Mouse (Mus musculus) kidney, adult 9 months (tissue): ENCODE measurements around the gene Csf2rb.

Experiments
- DNase-seq: peaks from one replicate; pipeline ENCODE4 v3.0.0; 2022

Gene Csf2rb

DNA sequence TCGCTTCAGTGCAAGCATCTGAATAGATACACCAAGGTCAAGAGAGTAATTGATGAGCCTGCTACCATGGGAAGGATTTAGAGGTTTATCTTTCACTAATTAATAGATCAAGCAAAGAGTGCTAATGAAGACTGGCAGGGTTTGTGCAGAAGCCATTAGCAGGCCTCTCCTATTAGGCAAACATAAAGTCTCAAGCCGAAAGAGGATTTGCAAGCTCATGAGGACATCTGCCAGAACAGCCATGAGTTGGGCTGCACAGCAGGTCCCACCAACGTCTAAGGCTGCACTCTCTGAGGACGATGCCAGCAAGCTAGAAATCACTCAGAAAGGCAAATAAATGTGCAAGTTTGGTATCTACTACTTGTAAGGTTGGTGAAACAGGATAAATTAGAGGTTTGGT, 55.2 kb downstream of the Csf2rb start:
- DNase-seq, result no peak

DNA sequence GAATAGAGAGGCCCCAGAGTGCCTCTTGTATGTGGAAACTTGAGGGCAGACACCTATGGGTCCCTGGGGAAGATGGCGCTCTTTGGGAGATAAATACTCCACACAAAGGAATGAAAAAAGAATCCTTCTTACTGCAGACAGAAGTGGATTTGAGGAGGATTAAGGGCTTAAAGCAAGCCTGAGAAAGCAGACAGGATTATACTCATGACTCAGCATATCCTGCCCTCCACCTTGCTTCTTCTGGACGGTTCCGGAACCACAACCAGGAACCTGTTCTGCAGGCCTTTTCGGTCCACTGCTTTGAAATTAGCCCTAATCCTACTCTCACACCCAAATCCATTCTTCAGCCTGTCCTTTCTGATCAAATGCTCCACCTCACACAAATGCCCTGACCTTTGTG, 56.6 kb downstream of the Csf2rb start:
- peak; percentile 29 for DNase-seq

DNA sequence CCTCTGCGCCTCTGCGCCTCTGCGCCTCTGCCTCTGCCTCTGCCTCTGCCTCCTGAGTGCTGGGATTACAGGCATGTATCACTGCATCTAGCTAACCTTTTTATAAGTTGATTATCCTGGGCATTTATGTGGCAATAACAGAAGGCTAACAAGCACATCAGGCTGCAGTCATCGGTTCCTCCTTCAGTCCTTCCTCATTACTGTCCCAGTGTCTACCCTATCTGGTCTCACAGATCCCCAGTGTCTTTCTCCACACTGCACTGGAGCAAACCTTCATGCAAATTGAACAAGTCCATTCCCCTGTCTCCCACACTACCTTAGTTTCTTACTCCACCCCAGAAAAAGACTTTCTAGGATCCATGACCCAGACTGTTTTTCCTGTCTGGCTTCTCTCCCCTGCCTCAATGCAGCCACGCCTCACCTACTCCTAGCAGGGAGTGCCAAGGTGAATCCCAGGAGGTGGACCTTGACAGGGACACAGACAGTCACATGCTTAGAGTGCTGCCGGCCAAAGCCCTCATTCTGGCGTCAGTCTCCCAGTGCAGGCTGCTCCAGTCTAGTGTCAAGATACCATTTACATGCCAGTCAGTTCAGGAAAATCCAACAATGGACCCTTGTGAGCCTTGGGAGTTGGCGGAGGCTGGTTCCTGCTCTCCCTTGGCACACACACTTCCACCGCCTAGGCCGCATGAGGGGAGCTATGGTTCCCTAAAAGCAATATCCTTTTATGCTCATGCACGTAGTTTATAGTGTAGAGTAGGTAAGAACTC, 58.1 kb downstream of the Csf2rb start:
- DNase-seq, result peak; percentile 86

DNA sequence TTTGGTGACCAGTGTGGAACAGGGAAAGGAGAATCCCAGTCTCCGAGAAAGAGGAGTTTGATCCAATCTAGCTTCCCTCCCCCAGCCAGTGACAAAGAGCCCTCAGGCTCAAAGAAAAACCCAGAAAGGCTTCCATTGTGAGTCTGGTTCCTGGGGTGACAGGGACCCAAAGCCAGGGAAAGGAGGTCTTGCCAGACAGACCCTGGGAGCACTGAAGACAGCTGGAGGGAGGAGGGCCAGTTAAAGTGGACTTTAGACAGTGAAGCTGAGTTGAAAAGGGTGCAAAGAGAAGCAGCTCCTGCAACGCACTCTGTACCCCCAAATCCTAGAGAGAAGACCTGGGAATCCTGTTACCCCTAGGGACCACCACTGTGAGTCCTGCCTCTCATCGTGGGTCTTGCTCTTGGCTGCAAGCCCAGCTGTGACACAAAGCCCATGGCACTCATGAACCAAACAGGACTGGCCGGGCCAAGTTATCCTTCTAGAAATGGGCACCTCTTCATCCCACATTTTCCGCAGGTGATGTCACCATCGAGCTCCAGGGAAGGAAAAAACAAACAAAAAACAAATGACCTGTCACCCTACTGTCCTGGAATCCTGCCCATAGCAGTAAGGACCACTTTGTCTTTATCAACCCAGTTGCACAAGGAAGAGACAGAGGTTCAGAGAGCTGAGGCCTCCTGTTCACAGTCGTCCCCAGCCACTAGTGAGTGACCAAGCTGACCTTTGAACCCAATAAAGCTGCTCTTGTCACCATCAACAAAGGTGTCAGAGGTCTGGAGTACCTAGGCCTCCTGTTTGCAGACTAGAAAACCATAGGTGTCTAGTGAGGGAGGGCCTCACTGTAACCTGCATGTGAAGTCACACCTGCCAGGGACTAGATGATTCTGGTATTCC, 58.9 kb downstream of the Csf2rb start:
- DNase-seq, result peak; percentile 28

DNA sequence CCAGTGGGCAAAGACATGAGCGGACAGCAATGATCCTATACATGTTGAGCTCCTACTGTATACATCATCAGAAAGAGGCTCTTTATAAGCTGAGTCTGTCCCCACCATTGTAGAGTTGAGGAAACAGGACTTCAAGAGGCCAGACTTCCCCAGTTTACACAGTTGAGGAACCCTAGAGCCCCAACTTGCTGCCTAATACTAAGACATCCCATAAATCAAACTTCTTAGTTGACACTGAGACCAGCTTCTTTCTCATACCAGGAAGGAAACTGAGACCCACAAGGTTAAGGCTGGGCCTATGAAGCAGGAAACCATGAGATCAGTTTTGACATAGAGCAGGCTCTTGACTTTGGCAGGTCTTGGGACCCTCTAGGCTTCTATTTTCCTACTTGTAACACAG, 60.0 kb downstream of the Csf2rb start:
- no peak for DNase-seq

DNA sequence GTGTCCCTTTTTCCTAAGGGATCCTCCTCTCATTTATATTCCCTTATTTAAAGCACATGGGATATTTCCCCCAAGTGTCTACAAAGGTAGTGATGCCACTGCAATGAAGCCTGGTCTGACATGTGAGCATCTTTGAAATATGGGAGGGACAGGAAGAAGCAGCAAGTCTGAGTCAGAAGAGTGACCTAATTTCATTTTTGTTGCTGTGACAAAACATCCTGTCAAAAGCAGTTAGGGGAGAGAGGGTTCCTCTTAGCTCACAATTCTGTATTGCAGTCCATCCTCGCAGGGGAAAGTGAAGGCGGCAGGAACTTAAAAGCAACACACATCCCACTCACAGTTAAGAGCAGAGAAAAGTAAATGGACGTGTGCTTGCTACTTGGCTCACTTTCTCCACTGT, 65.3 kb downstream of the Csf2rb start:
- no peak for DNase-seq

DNA sequence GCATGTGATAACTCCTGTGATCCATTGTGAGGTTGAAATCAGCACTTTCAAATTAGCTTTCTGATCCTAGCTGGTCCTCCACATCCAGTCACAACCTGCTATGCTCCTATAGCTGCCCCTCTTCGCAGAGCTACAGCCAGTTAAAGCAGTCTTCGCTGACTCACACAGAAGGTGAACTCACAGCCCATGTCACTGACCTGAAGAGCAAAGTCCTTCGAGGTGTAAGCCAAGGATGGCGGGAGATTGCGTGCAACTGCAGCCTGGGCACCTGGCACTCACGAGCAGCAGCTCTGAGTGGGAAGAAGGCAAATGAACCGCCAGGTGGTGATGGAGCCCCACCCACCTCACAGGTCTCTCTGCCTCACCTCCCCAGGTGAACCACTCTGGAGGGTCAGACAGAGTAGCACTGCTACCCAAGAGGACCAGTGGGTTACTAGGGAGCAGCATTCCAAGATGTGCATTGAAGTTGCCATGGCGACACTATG, 70.0 kb downstream of the Csf2rb start, which contains the start of gene Tex33:
Gene Tex33 (minus strand): TSS at position 435 of the 485 bp plus-strand sequence.
- peak; percentile 71 for DNase-seq

DNA sequence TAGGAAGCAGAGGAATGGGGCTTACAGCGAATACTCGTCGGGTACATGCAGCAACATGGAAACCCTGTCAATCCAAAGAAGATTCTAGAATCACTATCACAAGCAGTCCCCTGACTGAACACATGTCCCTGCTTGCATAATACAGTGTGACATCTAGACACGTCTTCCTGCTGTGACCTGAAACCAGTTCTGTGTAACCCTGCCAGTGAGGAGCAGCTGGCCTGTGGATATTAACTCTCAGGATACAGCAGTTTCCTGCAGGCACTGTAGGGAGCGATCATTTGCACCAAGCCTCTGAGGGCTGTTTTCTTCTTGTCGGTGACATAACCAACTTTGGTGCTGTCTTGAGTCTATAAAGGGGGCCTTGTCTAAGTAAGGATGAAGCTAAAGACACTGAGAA, 75.8 kb downstream of the Csf2rb start:
- no peak for DNase-seq

DNA sequence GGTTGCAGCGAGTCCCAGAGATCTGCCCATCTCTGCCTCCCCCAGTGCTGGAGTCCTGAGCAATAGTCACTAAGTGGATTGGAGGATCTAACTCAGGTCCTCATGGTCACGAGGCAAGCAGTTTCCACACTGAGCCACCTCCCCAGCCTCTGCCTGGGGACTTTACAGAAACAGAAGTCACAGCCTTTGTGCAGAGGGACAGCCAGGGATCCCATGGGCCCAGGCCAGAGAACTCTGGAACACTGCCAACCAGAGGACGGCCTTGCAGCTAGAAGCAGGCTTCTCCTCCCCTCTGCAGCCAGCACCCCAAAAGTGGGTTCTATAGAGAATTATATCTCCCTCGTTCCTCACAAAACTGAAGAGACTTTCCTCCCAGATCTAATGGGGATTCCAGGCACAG, 76.4 kb downstream of the Csf2rb start:
- peak; percentile 80 for DNase-seq

DNA sequence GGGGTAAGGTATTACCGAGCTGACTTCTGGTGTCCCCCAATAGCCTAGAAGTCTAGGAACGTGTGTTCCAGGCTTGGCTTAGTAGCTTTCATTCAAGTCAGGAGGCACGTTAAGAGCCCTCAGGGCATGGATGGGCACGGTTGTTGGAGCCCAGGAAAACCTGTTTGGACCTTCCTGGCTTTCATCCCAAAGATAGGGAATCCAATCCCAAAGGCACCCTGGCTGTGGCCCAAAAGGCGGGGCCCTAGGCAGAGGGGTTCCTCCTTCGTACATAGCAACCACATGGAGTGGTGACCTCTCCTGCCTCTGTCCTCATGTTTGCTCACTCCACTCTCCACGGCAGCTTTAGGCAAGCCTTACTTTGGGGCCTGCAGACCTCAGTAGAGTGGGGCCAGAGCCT, 76.9 kb downstream of the Csf2rb start:
- DNase-seq, result peak; percentile 67

DNA sequence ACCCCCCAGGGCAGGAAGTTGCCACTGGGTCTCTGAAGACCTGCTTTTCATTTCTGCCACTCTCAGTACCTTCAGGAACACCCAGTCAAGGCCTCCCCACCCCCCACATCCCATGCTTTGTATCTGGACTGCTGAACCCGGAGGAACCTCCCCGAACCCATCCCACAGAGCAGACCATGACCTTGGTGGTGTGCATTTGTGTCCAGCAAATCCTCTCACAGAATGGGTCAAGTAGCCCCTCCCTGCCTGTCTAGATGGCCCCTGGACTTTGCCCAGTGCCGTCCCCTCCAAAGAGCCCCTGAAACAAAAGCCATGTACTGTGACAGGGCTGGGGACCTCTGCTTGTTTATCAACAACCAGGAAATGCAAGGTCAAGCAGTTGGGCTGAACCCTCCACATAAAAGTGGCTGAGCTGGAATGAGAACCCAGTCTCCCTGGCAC, 77.8 kb downstream of the Csf2rb start:
- peak; percentile 93 for DNase-seq
